Mouse (Mus musculus) MEL-GATA-1-ER (cell line): ENCODE measurements at regions not wholly inside any gene's neighbourhood (a gene's known extent, or its start where the extent isn't known, plus 50 kb on each side); places are given as distances from the start of the nearest gene placed in this dataset.

Experiments
- DNase-seq: peaks from one replicate; pipeline ENCODE4 v3.0.0-alpha.2; 2012; ENCODE audit warnings: low read depth; ENCODE audit errors: extremely low read depth

DNA sequence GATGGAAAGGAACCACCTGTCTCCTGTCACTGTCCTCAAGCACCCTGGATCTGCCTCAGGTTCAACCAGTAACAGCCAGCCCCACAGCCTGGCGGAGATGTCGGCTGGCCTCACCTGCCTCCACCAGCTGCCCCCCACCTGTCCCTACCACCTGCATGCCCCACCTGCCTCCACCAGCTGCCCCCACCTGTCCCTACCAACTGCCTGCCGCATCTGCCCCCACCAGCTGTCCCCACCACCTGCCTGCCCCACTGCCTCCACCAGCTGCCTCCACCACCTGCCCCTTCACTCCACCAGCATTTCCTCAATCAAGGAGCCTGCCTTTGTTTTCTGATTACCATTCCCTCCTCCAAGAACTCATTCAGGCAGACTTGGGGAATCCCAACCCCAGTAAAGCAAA lies 68.9 kb upstream of the Smyd2 start:
- no peak for DNase-seq

- no peak for DNase-seq
These were observed 68.0 kb upstream of the Smyd2 start for GRCm38 (mm10) chr1:189990046-189990622.

- DNase-seq, result no peak
These were observed 67.2 kb upstream of the Smyd2 start for GRCm38 (mm10) chr1:189989376-189989775.

DNA sequence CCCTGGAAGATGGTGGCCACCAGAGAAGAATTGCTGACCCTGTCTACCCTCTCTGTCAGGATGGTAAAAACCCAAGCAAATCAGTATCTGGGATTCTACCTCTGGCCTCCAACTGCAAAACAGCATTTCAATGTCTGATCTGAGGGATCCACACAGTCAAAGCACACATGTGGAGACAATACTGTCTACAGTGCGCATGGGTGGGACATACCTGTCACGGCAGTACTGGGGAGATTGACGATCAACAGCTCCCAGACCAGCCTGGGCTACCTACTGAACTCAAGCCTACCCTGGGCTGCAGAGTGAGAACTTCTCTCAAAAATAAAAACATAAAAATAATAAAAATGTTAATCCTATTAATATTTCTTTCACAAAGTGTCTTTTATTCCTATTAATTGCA lies 66.7 kb upstream of the Smyd2 start:
- no peak for DNase-seq

- no peak for DNase-seq
These were observed 63.5 kb upstream of the Smyd2 start for GRCm38 (mm10) chr1:189985516-189986205.

DNA sequence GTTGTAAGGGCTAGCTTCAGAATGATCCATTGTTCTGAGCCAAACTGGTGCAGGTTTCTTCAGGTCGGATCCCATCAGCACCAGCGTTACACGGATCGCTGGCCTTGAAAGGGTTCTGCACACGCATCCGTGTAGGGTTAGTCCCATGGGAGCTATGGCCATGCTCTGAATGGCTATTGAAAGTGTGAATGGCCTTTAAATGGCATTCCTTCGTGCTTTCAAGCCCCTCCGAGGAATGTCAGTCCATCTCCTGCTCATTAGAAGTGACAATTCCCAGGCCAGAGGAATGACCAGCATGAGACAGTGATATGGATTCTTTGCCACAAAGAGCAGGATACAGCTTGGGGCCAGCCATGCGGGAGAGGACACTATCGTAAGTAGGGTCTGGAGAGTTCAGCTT lies 56.1 kb upstream of the Smyd2 start:
- DNase-seq, result no peak

DNA sequence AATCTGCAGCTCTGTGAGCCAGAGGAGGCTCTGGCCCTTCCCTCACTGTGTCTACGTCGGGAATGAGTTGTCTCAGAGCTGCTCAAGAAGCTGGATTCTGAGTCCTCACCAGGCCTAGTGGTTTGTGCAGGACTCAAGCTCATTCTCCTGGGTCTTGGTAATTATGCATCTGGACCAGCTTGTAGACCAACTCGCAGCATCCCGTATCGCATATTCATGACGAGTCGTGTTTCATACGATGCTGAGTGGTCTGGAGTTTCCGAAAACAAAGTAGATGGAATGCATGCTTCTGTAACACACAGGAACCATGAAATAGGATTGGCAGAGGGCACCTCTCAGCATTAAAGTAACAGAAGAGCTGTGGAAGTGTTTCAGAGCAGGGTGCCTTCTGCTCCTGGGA lies 53.5 kb upstream of the Smyd2 start:
- no peak for DNase-seq

- peak; percentile 55 for DNase-seq
These were observed 50.7 kb upstream of the Smyd2 start for GRCm38 (mm10) chr1:189972790-189973406.
